ENCODE assay signal across 21 mouse cellular contexts in genomic region chr6:81517185-81517584, GRCm38 (mm10).
"Had no signal": no experiment of that assay in that cellular context is flagged by ENCODE, and none has a peak within 500 bp of the region (broad histone marks: within the 10 kb centered on the region; RNA-seq: fewer than 3 reads in every experiment).

No protein-coding gene starts in this region.

- H3K4me3 ChIP-seq: liver, embryonic 13.5 days; liver, embryonic 15.5 days; lung, embryonic 15.5 days; megakaryocyte, embryonic 14.5 days; midbrain, embryonic 13.5 days; myocyte; neural tube, embryonic 13.5 days; neural tube, embryonic 15.5 days; stomach, embryonic 15.5 days had no signal

- H3K9me3 ChIP-seq: liver, embryonic 13.5 days; liver, embryonic 15.5 days; lung, embryonic 15.5 days; megakaryocyte, embryonic 14.5 days; midbrain, embryonic 13.5 days; neural tube, embryonic 13.5 days; neural tube, embryonic 15.5 days; stomach, embryonic 15.5 days had no signal

- H3K27me3 ChIP-seq: liver, embryonic 13.5 days; liver, embryonic 15.5 days; lung, embryonic 15.5 days; megakaryocyte, embryonic 14.5 days; midbrain, embryonic 13.5 days; neural tube, embryonic 13.5 days; neural tube, embryonic 15.5 days; stomach, embryonic 15.5 days had no signal

- H3K27ac ChIP-seq: liver, embryonic 13.5 days; liver, embryonic 15.5 days; lung, embryonic 15.5 days; macrophage; midbrain, embryonic 13.5 days; neural tube, embryonic 13.5 days; neural tube, embryonic 15.5 days; stomach, embryonic 15.5 days; stomach, postnatal 0 days had no signal

- H3K4me2 ChIP-seq: liver, embryonic 13.5 days; liver, embryonic 15.5 days; lung, embryonic 15.5 days; midbrain, embryonic 11.5 days; midbrain, embryonic 13.5 days; neural tube, embryonic 13.5 days; neural tube, embryonic 15.5 days; stomach, embryonic 15.5 days had no signal

- ATAC-seq: liver, postnatal 0 days; lung, postnatal 0 days; midbrain, embryonic 13.5 days; midbrain, embryonic 16.5 days had no signal

- H3K9ac ChIP-seq: liver, embryonic 13.5 days; liver, embryonic 15.5 days; liver, postnatal 0 days; lung, embryonic 15.5 days; midbrain, embryonic 13.5 days; neural tube, embryonic 13.5 days; neural tube, embryonic 15.5 days; stomach, embryonic 15.5 days had no signal

- DNase-seq: liver, embryonic 13.5 days; liver, postnatal 0 days; lung, adult 2 months; lung, postnatal 14 days; lung, postnatal 36 days; thymus, adult 18-20 months; thymus, postnatal 14 days; thymus, postnatal 36 days had no signal

- H3K36me3 ChIP-seq: liver, embryonic 13.5 days; liver, embryonic 15.5 days; lung, embryonic 15.5 days; midbrain, embryonic 13.5 days; neural tube, embryonic 13.5 days; neural tube, embryonic 15.5 days; stomach, embryonic 15.5 days had no signal

- H3K4me1 ChIP-seq: liver, embryonic 13.5 days; liver, embryonic 15.5 days; lung, embryonic 15.5 days; megakaryocyte, embryonic 14.5 days; midbrain, embryonic 13.5 days; neural tube, embryonic 13.5 days; neural tube, embryonic 15.5 days; stomach, embryonic 15.5 days had no signal
